Mouse (Mus musculus): ENCODE measurements at regions not wholly inside any gene's neighbourhood (a gene's known extent, or its start where the extent isn't known, plus 50 kb on each side); places are given as distances from the start of the nearest gene placed in this dataset.
A peak's percentile ranks its signal among the peaks of the same experiment; 100 is the strongest.

GRCm38 (mm10) chr17:75877848-75878247, 326.1 kb upstream of the Fam98a start:
- no peak for DNase-seq (ENCODE audit: low spot score in 2 of 2)
- no peak overlapping the region for H3K27ac ChIP-seq
- TF ChIP-seq CTCF (conservative IDR thresholded peaks at IDR 0.05) = peak; percentile 49
- no peak overlapping the region for H3K4me3 ChIP-seq

- no peak for TF ChIP-seq CTCF (conservative IDR thresholded peaks at IDR 0.05)
- no peak overlapping the region for H3K4me3 ChIP-seq
- DNase-seq (ENCODE audit: low spot score in 2 of 2) = no peak
- H3K27ac ChIP-seq = no peak overlapping the region
Measured at GRCm38 (mm10) chr17:75876895-75877294, 325.1 kb upstream of the Fam98a start.

- TF ChIP-seq CTCF (conservative IDR thresholded peaks at IDR 0.05) = no peak
- Histone ChIP-seq H3K4me3 (no peak overlapping the region), H3K27ac (no peak overlapping the region)
- DNase-seq (ENCODE audit: low spot score in 2 of 2) = no peak
Measured at GRCm38 (mm10) chr17:75874535-75874934, 322.8 kb upstream of the Fam98a start.

- H3K4me3 ChIP-seq = no peak overlapping the region
- H3K27ac ChIP-seq = no peak overlapping the region
- DNase-seq (ENCODE audit: low spot score in 2 of 2) = peak; percentile 8 to 31
- no peak for TF ChIP-seq CTCF (conservative IDR thresholded peaks at IDR 0.05)
Measured at GRCm38 (mm10) chr17:75870492-75870891, 318.7 kb upstream of the Fam98a start.

- no peak overlapping the region for H3K27ac ChIP-seq
- no peak for TF ChIP-seq CTCF (conservative IDR thresholded peaks at IDR 0.05)
- no peak for DNase-seq (ENCODE audit: low spot score in 2 of 2)
- H3K4me3 ChIP-seq = no peak overlapping the region
Measured at GRCm38 (mm10) chr17:75857015-75857414, 305.3 kb upstream of the Fam98a start.

GRCm38 (mm10) chr17:75815997-75816626, 264.4 kb upstream of the Fam98a start:
- DNase-seq (ENCODE audit: low spot score in 2 of 2) = no peak
- no peak overlapping the region for H3K4me3 ChIP-seq
- no peak for TF ChIP-seq CTCF (conservative IDR thresholded peaks at IDR 0.05)

GRCm38 (mm10) chr17:75812163-75812562, 260.4 kb upstream of the Fam98a start:
- no peak for TF ChIP-seq CTCF (conservative IDR thresholded peaks at IDR 0.05)
- no peak overlapping the region for H3K27ac ChIP-seq

More at GRCm38 (mm10) chr17:75815997-75816626, 264.4 kb upstream of the Fam98a start:
- no peak overlapping the region for H3K27ac ChIP-seq

GRCm38 (mm10) chr17:75808524-75809326, 257.0 kb upstream of the Fam98a start:
- H3K27ac ChIP-seq = no peak overlapping the region
- TF ChIP-seq CTCF (conservative IDR thresholded peaks at IDR 0.05) = no peak
- no peak for DNase-seq (ENCODE audit: low spot score in 2 of 2)
- H3K4me3 ChIP-seq = no peak overlapping the region

More at GRCm38 (mm10) chr17:75812163-75812562, 260.4 kb upstream of the Fam98a start:
- H3K4me3 ChIP-seq = no peak overlapping the region
- no peak for DNase-seq (ENCODE audit: low spot score in 2 of 2)

GRCm38 (mm10) chr17:75808025-75808424, 256.3 kb upstream of the Fam98a start:
- no peak overlapping the region for H3K4me3 ChIP-seq
- no peak overlapping the region for H3K27ac ChIP-seq
- TF ChIP-seq CTCF (conservative IDR thresholded peaks at IDR 0.05) = no peak
- DNase-seq (ENCODE audit: low spot score in 2 of 2) = no peak

- H3K4me3 ChIP-seq = no peak overlapping the region
- DNase-seq (ENCODE audit: low spot score in 2 of 2) = no peak
- H3K27ac ChIP-seq = no peak overlapping the region
- TF ChIP-seq CTCF (conservative IDR thresholded peaks at IDR 0.05) = no peak
Measured at GRCm38 (mm10) chr17:75804358-75804757, 252.6 kb upstream of the Fam98a start.

GRCm38 (mm10) chr17:75796380-75796779, 244.6 kb upstream of the Fam98a start:
- no peak for DNase-seq (ENCODE audit: low spot score in 2 of 2)
- H3K27ac ChIP-seq = no peak overlapping the region
- no peak for TF ChIP-seq CTCF (conservative IDR thresholded peaks at IDR 0.05)

GRCm38 (mm10) chr17:75795772-75796171, 244.0 kb upstream of the Fam98a start:
- no peak for TF ChIP-seq CTCF (conservative IDR thresholded peaks at IDR 0.05)
- no peak overlapping the region for H3K27ac ChIP-seq
- H3K4me3 ChIP-seq = no peak overlapping the region
- DNase-seq (ENCODE audit: low spot score in 2 of 2) = no peak

More at GRCm38 (mm10) chr17:75796380-75796779, 244.6 kb upstream of the Fam98a start:
- H3K4me3 ChIP-seq = no peak overlapping the region

- no peak overlapping the region for H3K4me3 ChIP-seq
- H3K27ac ChIP-seq = no peak overlapping the region
- no peak for DNase-seq (ENCODE audit: low spot score in 2 of 2)
- TF ChIP-seq CTCF (conservative IDR thresholded peaks at IDR 0.05) = peak; percentile 72
Measured at GRCm38 (mm10) chr17:75779770-75780169, 228.0 kb upstream of the Fam98a start.

GRCm38 (mm10) chr17:75776611-75777010, 224.9 kb upstream of the Fam98a start:
- no peak for TF ChIP-seq CTCF (conservative IDR thresholded peaks at IDR 0.05)
- Histone ChIP-seq H3K4me3 (no peak overlapping the region), H3K27ac (no peak overlapping the region)
- peak in 1 of 2 experiments; percentile 30 for DNase-seq (ENCODE audit: low spot score in 2 of 2)
